Mouse (Mus musculus): Measurements from ENCODE around the gene Ankrd34b. TPM values are rescaled to one million over a fixed set of nuclear protein-coding genes. Genes with fewer than 3 reads are reported as not detected.

Gene Ankrd34b
- polyA plus RNA-seq, 1 experiment from 2014 or later, result 5.0 TPM

DNA sequence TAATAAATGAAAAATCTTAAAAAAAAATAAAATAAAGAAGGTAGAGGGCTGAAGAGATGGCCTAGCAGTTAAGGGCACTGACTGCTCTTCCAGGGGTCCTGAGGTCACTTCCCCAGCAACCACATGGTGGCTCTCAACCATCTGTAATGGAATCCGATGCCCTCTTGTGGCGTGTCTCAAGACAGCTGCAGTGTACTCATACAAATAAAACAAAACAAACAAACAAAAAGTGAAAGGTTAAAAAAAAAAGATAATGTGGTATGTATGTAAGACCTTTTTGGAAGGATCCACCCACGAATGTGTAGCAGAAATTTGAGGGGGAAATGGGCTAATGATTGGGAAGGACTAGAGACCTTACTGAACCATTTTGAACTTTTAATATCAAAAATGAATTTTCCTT, 57.7 kb downstream of the Ankrd34b start:
- H3K9me3 ChIP-seq (ENCODE audit: control insufficient read depth, low read length), result no peaks in the 10 kb centered on the region
- peak overlapping the region; percentile 53 for H3K4me3 ChIP-seq (ENCODE audit: low read length)
- peak; percentile 50 for ATAC-seq
- no peaks in the 10 kb centered on the region for H3K27me3 ChIP-seq (replicated peaks; ENCODE audit: control insufficient read depth, insufficient read depth, low read length)
- peak overlapping the region; percentile 86 for H3K4me2 ChIP-seq (ENCODE audit: low read length)
- 12% methylated on average over 3 of the region's 3 CpGs for WGBS
- H3K4me1 ChIP-seq (ENCODE audit: control insufficient read depth, insufficient read depth, low read depth, low read length), result no peaks in the 10 kb centered on the region
- H3K36me3 ChIP-seq (ENCODE audit: control insufficient read depth, insufficient read depth, low read length), result peaks cover 2% of the 10 kb centered on the region; the same call in 1 of the 2 replicates
- peak overlapping the region; percentile 79 for H3K27ac ChIP-seq (ENCODE audit: low read depth, low read length)
- no peak overlapping the region for H3K9ac ChIP-seq (ENCODE audit: low read depth, low read length)

- WGBS, result 6% methylated on average over 19 of the region's 19 CpGs
- peak within 1 kb of the TSS; percentile 71 for H3K9ac ChIP-seq (ENCODE audit: low read depth, low read length)
- H3K36me3 ChIP-seq (ENCODE audit: control insufficient read depth, insufficient read depth, low read length), result peaks cover 2% of the 10 kb centered on the region; the same call in 1 of the 2 replicates
- peak; percentile 100 for ATAC-seq
- peak within 1 kb of the TSS; percentile 86 for H3K4me2 ChIP-seq (ENCODE audit: low read length)
- peak within 1 kb of the TSS; percentile 53 for H3K4me3 ChIP-seq (ENCODE audit: low read length)
- H3K27me3 ChIP-seq (replicated peaks; ENCODE audit: control insufficient read depth, insufficient read depth, low read length), result no peaks in the 10 kb centered on the region
- H3K9me3 ChIP-seq (ENCODE audit: control insufficient read depth, low read length), result no peaks in the 10 kb centered on the region
- peak within 1 kb of the TSS; percentile 79 for H3K27ac ChIP-seq (ENCODE audit: low read depth, low read length)
- H3K4me1 ChIP-seq (ENCODE audit: control insufficient read depth, insufficient read depth, low read depth, low read length), result no peaks in the 10 kb centered on the region
Observed at GRCm38 (mm10) chr13:92483852-92484463, 58.3 kb downstream of the Ankrd34b start, which contains the start of gene Fam151b. Fam151b (minus strand) TSS chr13:92484015.

DNA sequence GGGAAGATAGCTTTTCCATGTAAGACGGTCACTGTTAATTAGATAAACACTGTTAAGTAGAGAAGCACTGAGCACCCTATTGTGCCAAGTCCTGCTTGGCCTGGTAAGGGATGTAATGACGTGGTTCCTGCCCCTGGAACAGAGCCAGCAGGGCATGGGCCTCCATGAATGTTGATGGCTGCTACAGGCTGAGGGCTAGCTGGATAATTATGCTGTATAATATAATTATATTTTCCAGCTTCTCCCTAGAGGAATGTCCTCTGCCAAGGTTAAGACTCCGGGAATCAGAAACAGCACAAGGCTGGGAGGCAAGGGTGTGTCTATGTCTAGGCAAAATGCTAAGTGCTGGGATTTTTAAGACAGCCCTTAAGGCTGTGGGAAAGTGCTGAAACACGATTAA, 65.1 kb downstream of the Ankrd34b start:
- Histone ChIP-seq H3K36me3 (ENCODE audit: control insufficient read depth, insufficient read depth, low read length) (peaks cover 14% of the 10 kb centered on the region), H3K9ac (ENCODE audit: low read depth, low read length) (no peak overlapping the region), H3K9me3 (ENCODE audit: control insufficient read depth, low read length) (no peaks in the 10 kb centered on the region), H3K27me3 (replicated peaks; ENCODE audit: control insufficient read depth, insufficient read depth, low read length) (no peaks in the 10 kb centered on the region), H3K4me1 (ENCODE audit: control insufficient read depth, insufficient read depth, low read depth, low read length) (no peaks in the 10 kb centered on the region), H3K4me3 (ENCODE audit: low read length) (no peak overlapping the region), H3K27ac (ENCODE audit: low read depth, low read length) (no peak overlapping the region), H3K4me2 (ENCODE audit: low read length) (no peak overlapping the region)
- no peak for ATAC-seq
- WGBS, result 58% methylated on average over 4 of the region's 4 CpGs

Other genes with a start within 250 kb of the Ankrd34b start
- gene Gm20379, start 119.9 kb upstream of the Ankrd34b start, polyA plus RNA-seq (2015; fragmentation: Nextera tagmentation; extraction: Ambion mirVana), result 0.74 and 0.96 TPM in 2 replicates
- gene Dhfr, start 71.2 kb upstream of the Ankrd34b start, polyA plus RNA-seq (2015; fragmentation: Nextera tagmentation; extraction: Ambion mirVana), result 4.9 and 5.5 TPM in 2 replicates
- gene Msh3, start 70.9 kb upstream of the Ankrd34b start, polyA plus RNA-seq (2015; fragmentation: Nextera tagmentation; extraction: Ambion mirVana), result 20.9 and 21.5 TPM in 2 replicates
- not detected in 2 replicates for gene Fam151b, start 58.1 kb downstream of the Ankrd34b start, polyA plus RNA-seq (2015; fragmentation: Nextera tagmentation; extraction: Ambion mirVana)
- gene Zfyve16, start 105.0 kb downstream of the Ankrd34b start, polyA plus RNA-seq (2015; fragmentation: Nextera tagmentation; extraction: Ambion mirVana), result 9.1 and 9.2 TPM in 2 replicates
- gene Spz1, start 150.3 kb downstream of the Ankrd34b start, polyA plus RNA-seq (2015; fragmentation: Nextera tagmentation; extraction: Ambion mirVana), result not detected in 2 replicates
- gene Serinc5, start 185.2 kb downstream of the Ankrd34b start, polyA plus RNA-seq (2015; fragmentation: Nextera tagmentation; extraction: Ambion mirVana), result 14.7 and 19.7 TPM in 2 replicates

Data from hindbrain, embryonic 16.5 days (tissue).